Mouse (Mus musculus): ENCODE data around the gene Oas1f.

DNA sequence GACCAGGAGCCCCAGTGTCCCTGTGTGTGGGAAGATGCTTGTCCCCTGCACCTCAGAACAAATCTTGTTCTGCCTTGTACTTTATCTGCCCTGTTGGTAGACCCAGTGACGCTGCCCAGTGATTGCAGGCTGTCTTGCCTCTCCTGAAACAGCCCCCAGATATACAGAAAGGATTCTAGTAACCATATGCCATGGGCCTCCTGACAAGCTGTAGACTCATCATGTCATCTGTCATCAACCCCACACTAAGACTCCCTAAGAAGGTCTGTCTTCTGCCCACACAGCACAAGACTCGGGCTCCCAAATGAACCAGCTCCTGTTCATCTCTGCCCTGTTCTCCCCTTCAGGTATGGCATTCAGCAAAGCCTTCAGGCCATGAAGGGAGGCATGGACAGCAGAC lies 12.1 kb downstream of the Oas1f start:
- TF ChIP-seq CTCF (IDR thresholded peaks at IDR 0.05; ENCODE audit: control insufficient read depth, insufficient read depth, insufficient read length) (no peak), USF1 (IDR thresholded peaks at IDR 0.05; ENCODE audit: low read depth) (no peak), CEBPB (IDR thresholded peaks at IDR 0.05; ENCODE audit: low read depth) (no peak), MYOG (IDR thresholded peaks at IDR 0.05; ENCODE audit: control insufficient read depth, extremely low read depth, insufficient read length) (no peak), MAX (IDR thresholded peaks at IDR 0.05) (no peak)
